Mouse (Mus musculus) thymus, postnatal 36 days (tissue): Measurements from ENCODE around the gene Polrmt.

ENCODE experiments used
- DNase-seq, 2 experiments: peaks; one replicate each; pipeline ENCODE4 v3.0.0; 2022; ENCODE audit warnings: mixed read lengths in 2 of 2

The Polrmt gene

DNA sequence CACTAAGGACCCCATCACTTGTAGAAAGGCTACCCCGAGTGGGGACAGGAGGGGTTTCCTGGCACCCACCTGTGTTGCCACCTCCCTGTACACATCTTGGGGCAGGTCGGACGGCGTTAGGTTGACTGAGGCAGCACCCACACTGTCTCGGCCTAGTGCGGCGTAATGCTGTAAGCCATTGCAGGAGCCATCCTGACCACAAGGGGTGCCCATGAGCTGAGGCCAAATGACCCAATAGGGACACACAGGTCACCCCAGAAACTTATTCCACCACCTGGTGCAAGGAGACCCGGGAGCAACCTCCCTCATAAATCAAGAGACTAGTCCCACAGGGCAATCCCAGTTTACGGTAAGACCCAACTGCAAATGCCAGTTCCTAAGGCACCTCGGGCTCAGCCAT, 8.1 kb downstream of the Polrmt start:
- no peak for DNase-seq

DNA sequence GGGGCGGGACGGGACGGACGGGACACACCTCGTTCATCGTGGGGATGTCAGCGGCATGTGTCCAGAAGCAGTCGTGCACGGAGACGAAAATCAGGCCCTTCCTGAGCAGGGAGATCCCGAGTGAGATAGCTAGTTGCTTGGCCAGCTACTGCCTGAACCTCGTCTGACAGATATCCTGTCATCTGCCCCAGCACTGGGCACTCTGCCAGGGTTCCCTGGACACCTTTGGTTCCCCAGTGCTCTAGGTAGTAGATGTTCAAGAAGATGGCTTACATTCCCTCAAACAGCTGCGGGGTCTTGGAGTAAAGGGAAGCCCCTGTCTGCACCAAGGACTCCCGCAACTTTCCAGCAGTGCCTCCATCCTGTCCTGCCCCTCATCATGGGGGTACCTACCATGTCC, 9.7 kb downstream of the Polrmt start:
- DNase-seq: no peak

DNA sequence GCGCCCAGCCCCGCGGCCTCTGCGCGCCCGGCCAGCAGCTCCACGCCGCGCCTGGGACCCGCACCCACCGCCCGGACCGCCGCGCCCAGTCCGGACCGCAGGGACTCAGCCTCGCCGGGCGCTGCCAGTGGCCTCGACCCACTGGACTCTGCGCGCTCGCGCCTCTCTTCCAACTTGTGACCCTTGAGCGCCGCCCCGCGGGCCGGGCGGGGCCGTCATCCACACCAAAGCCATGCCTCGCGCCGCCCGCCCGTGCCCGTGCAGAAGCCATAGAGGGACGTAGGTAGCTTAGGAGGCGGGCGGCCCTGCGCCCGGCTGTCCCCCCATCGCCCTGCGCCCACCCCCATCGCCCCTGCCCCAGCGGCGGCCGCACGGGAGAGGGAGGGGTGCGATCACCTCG, 11.0 kb downstream of the Polrmt start:
- no peak for DNase-seq

DNA sequence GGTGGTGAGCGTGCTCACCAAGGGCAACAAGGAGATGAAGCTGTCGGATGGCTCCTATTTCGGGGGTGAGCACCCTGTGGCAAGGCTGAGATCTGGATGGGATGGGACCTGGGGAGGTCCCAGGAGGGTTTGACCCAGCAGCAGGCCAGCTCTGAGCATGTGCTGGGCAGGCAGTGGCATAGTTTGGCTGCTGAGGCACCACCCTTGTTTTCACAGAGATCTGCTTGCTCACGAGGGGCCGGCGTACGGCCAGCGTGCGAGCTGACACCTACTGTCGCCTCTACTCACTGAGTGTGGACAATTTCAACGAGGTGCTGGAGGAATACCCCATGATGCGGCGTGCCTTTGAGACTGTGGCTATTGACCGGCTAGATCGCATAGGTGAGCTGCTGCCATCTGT, 12.5 kb downstream of the Polrmt start:
- DNase-seq: no peak

DNA sequence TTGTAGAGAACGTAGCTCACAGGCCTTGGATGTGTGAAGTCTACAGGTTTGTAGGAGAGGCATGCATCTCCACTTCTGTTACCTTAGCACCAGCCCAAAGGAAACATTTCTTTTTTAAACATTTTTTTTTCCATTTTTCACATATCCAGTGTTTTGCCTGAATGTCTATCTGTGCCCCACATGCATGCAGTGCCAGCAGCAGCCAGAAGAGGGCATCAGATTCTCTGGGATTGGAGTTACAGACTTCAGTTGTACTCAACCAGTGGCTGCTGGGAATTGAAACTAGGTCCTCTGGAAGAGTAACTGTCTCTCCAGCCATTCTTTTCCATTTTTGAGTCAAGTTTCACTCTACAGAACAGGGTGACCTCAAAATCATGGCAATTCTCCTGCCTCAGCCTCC, 13.9 kb downstream of the Polrmt start:
- DNase-seq: peak; percentile 50 to 61

DNA sequence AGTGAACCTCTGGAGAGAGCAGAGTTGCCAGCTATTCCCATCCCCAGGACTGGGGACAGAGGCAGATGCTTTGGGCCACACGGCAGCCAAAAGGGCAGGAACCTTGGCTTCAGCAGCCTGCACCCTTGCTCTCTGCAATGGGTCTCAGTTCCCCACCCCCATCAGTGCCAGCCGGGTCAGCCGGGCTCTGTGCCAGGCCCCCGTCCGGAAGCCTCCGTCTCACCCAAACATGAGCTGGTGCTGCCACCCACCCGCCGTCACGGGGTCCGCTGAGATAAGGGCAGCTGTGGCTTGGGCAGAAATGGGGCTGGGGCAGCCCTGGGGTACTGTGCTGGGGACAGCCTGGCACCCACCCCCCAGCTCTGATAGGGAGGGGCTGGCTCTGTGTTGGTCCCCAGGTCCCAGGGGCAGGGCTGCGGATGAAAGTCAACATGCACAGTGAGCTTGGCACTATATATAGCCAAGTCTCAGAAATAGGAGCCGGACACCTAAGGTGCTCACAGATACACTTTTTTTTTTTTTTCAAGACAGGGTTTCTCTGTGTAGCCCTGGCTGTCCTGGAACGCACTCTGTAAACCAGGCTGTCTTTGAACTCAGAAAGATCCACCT, 16.9 kb downstream of the Polrmt start:
- DNase-seq: no peak

DNA sequence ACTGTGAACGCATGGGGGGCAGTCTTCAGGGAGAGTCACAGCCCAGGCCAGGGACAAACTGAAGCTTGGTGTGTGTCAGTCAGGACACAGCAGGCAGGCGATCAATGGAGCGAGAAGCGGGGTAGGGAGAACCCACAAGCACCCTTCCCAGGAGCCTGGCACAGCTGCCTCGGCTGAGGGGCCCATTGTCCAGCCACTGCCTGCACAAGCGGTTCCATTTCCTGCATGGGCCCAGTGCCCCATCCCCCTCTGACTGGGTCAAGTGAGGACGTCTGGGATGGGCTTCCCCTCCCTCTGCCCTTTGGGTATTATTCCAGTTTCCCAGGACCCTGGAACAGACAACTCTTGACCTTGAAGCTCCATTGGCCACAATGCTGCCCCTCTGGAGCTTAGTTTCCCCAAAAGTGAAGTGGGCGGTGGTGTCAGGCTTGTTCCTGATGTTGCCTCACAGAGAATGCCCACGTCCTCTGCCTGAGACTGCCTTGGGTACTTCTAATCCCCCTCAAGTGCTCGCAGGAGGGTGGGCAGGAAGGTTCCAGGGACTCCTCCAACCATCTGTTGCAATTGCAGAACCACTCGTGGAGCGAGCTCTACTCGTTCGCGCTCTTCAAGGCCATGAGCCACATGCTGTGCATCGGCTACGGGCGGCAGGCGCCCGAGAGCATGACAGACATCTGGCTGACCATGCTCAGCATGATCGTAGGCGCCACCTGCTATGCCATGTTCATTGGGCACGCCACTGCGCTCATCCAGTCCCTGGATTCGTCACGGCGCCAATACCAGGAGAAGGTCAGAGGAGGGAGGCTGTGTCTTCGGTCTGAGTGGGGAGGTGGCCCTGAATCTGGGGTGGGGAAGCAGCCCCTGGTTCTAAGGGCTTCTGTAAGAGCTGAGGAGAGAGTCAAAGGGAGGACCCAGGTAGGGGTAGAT, 17.8 kb downstream of the Polrmt start:
- DNase-seq: no peak

DNA sequence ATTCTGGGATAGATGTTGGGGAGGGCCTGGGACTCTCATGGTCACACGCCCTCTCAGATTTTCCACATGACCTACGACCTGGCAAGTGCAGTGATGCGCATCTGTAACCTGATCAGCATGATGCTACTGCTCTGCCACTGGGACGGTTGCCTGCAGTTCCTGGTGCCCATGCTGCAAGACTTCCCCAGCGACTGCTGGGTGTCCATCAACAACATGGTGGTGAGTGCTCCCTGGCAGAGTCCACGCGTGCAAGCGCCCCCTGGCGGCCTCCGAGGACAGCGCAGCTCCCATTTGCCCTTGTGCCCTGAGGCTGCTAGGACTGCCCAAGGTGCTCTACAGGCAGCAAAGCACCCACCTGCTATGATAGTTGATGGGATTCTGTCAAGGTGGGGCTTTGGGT, 20.3 kb downstream of the Polrmt start:
- DNase-seq: peak; percentile 58 to 63

DNA sequence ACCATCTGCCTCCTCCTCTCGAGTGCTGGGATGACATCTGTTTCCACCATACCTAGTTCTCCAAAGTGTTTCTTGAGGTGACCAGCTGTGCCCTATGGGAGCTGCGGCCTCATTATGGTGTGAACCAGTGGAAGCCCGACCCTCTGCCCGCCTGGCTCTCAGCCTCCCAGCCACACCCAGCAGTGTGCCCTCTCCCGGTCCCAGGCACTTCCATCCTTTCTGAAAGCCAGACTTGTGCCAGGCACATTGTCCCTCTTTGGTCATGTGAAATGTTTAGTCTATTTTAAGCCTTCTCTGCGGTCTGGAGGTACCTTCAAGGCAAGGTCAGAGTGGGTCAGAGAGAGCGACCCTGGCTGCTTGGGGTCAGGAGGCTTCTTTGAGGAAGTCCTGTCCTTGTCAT, 22.7 kb downstream of the Polrmt start:
- no peak for DNase-seq

DNA sequence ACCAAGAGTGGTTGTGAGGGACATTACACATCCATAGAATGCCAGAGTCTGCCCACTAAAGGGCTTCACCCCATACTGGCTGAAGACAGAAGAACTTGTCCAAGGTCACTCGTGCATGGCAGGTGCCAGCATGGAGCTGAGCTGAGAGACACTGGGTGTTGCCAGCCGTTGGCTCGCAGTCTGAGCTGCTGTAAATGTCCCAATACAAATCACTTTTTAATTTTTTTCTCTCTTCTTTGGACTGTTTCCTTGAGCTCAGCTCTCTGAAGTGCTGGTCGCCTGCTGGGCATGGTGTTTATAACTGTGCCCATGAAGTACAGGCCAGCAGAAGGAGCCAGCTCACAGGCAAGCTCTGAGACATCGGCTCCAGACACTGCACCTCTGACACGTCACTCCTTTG, 23.3 kb downstream of the Polrmt start:
- no peak for DNase-seq

DNA sequence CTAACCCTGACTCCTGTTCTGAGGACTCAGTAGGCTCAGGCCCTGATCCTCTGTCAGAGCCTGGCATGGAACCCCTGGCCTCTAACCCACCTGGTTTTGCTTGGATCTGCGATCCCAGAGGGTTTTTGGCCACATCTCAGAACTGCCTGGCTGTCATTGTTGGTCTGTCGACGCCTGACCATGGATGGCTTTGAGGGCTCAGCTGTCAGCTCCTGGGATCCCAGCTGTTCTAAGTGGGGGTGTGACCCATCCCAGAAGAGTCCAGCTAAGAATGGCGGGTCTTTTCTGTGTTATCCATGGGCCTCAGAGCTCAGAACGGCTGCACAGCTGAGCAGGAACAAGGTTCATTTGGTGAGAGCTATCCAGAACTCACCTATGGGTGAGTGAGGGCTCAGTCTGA, 25.3 kb downstream of the Polrmt start:
- DNase-seq: no peak

DNA sequence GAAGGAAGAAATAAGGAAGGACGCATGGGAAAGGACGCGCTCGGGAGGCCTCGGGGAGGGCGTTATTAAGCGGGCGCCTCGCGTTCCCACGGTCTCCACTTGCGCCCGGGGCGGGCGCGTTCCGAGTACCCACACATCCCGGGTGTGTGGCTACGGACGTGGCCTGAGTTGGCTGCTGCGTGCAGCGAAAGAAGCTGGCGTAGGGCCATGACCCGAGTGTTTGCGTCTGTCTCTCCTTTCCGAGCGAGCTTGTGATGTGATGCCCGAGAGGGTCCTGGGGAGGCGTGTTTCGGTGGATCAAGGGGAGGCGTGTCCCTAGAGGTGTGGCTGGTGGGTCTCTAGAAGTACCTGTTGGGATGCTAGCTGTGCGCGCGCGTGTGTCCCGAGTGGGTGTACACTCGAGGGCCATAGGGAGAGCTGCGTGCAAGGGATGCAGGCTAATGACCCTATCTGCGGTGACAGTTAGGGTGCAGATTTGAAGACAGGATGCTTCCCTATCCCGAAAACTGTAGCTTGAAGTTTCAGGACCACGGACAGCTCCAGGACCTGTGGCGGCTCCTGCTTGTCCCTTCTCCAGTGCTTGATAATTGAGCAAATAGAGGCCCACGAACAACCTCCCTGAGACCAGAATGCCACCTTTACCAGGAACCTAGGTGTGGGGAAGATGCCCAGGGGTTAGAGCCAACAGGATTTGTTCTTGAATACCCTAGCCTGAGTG, 28.6 kb downstream of the Polrmt start:
- peak; percentile 35 to 48 for DNase-seq

DNA sequence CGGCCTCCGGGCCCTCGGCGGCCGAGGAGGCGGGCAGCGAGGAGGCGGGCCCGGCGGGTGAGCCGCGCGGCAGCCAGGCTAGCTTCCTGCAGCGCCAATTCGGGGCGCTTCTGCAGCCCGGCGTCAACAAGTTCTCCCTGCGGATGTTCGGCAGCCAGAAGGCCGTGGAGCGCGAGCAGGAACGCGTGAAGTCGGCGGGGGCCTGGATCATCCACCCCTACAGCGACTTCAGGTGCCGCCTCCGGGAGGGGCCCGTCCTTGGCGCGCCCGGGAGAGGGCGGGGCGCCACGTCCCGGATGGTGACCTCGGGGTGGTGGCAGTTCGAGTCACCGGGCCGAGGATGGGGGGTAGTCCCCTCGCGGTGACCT, 29.4 kb downstream of the Polrmt start:
- no peak for DNase-seq

DNA sequence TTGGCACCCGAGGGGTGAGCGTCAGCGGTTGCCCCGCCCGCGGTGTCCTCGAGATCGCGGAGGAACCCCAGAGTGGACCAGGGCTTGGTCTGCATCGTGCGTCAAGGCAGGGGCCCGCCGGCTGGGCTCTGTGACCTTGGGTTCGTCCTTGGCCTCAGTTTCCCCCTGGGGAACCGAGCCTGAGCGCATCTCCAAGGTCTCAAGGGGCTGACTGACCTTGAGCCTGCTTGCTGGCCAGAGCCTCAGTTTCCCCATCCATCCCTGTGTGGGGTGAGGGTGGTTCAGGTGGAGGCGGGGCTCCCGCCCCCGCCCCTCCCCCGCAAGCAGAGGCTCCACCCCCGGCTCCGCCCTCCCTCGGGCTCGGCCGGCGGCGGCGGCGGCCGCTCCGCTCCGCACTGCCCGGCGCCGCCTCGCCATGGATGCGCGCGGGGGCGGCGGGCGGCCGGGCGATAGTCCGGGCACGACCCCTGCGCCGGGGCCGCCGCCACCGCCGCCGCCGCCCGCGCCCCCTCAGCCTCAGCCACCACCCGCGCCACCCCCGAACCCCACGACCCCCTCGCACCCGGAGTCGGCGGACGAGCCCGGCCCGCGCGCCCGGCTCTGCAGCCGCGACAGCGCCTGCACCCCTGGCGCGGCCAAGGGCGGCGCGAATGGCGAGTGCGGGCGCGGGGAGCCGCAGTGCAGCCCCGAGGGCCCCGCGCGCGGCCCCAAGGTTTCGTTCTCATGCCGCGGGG, 30.0 kb downstream of the Polrmt start, which contains the start of gene Hcn2:
Gene Hcn2, plus strand, starts transcription at position 381 of the 734 bp plus-strand sequence.
- DNase-seq: no peak

DNA sequence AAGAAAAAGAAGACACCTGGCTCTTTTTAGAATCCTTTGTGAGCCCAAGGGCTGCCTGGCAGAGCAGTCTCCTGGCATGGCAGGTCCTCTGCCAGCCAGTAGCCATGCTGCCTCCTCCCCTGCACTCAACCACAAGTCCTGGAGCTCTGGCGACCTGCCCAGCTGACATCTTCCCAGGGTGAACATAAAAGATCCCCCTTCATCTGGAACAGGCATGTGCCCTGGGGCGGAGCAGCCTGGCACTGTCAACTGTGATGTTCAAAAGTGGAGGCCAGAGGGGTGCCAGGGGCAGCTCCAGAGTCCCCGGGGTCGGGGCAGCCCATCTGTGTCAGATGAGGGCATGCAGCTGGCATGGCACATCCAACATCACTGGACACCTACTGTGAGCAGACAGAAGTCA, 31.4 kb downstream of the Polrmt start:
- DNase-seq: no peak

DNA sequence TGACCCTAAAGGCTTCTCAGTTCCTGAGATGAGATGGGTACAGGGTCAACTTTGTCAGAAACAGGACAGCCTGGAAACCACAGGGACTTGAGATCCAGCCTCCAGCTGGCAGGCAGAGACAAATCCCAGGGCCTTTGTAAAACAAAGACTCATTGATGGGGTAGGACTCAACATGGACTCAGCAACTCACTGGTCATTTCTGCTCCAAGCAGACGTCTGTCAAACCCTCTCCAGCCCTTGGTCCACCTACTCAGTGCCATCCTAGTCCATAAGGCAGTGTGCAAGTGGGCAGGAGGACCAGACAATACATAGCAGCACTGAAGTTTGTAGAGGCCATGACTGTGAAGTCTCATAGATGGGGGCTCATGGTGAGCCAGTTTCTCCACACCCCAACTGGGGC, 33.2 kb downstream of the Polrmt start:
- no peak for DNase-seq

DNA sequence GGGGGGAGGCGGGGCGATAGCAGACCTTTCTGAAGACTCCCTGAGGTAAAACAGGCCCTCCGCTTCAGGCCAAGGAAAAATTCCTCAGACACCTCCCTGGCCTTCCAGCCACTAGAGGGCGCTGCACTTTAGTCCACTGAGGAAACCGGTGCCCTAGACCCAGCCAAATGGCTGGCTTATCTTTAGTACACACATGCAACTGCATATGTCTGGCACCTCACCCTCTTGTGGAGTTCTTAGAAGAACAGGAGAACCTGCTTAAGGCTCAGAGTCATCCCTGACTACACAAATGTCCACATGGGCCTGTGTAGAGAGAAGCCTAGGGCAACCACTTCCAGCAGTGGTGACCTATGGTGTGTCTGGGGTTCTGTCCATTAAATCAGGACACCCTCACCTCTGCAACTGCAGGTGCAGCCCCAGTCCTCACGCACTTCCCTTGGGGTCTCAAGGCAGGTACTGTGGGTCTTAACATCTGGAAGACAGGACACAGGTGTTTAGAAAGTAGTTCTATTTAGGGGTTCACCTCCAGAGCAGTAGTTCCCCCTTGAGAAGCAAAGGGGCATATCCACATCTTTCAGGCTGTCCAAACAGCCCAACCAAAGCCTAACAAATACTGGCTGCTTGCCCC, 33.8 kb downstream of the Polrmt start:
- DNase-seq: peak; percentile 68 to 71

DNA sequence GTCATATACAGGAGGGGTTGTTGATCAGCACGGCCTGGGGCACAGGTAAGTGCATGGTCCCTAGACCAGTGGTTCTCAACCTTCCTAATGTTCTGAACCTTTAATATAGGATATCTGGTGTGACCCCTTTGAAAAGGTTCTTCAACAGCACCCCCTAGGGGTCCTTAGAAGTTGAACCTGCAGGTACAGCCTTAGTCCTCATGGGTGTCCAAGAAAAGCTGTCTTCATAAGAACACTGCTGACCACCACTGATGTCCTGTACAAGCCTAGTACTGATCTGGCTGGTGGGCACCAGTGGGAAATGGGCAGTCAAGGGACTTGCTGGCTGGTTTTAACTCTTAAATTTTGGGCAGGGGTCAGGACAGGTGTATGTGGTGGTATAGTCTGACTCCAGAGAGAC, 34.4 kb downstream of the Polrmt start:
- no peak for DNase-seq

DNA sequence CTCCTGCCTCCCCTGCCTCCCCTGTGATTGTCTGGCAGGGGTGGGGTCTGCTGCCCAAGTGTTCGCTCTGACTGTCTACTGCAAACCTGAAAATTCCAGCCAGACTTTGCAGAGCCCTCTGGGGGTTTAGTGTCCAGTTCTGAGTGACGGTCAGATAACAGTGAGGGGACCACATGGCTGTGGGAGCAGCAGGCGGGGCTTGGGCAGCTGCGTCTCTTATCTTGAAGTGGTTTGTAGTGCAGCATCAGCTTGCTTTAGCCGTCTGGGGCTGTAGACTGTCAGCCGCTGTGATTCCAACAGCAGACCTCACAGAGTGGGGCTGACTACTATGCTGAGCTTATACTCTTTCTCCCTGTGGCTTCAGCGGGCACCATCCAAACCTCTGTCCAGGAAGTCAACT, 37.1 kb downstream of the Polrmt start:
- no peak for DNase-seq

DNA sequence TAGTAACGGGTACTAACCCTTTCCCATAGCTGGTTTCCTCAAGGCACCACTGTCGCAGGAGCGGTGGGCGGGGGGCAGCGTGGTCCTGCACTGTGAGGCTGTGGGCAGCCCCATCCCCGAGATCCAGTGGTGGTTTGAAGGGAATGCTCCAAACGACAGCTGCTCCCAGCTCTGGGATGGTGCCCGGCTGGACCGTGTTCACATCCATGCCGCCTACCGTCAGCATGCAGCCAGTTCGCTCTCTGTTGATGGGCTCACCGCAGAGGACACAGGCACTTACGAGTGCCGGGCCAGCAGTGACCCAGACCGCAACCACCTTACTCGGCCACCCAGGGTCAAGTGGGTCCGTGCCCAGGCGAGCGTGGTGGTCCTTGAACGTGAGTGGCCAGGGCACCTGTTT, 37.7 kb downstream of the Polrmt start:
- DNase-seq: no peak

DNA sequence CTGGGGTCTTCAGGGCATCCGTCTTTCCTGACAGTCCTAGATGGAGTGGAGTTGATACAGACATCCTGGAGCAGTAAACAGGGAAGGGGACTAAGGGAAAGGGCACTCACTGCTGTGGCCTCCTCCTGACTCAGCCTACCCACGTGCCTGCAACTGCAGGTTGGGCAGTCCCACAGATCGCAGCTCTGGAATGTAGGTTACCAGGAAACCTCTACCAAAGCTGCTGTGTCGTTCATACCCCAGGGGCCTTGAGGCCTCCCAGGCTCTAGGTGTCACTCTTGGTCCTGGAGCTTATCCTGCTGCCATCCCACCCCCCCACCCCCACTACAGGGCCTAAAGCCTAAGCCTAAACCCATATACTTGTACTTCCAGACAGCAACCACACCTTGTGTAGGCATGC, 38.6 kb downstream of the Polrmt start:
- no peak for DNase-seq

DNA sequence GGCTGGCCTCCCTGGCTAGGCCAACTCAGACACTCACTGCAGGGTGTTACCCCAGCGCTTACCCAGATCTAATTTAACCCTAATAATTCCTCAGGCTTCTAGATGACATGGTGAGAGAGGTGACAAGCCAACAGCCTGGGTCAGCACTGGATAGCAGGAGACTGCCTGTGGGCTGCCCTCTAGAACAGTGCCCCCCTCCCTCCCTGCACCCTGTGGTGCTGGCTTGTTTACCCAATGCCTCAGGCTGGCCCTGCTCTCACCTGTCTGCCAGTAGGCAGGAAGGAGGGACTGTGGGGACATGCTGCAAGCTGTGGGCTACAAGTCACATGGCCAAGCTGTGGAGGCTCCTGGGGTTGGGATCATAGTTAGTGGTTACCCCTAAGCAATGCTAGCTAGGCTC, 39.2 kb downstream of the Polrmt start:
- no peak for DNase-seq
